Mouse (Mus musculus): ENCODE measurements at regions not wholly inside any gene's neighbourhood (a gene's known extent, or its start where the extent isn't known, plus 50 kb on each side); places are given as distances from the start of the nearest gene placed in this dataset.

DNA sequence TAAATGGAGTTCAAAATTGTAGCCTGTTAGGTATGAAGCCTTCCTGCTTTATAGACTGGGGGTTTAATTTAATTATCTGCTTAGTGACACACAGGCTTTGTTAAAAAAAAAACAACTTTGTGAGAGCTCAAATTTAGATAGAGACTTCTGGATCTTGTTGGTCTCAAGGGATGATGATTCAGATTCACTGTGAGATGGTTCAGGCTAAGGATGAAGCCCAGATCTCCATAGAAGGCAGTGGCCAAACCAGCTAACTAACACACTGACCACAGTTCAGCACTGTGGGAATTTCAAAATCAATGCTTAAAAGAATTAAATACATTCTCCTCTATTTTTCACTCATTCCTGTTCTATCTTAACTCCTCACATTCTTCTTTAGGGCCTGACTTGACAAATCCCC is 395.7 kb upstream of the Zeb2 start:
- no peaks in the 10 kb centered on the region for H3K4me1 ChIP-seq (replicated peaks)
- H3K4me2 ChIP-seq: no peak overlapping the region
- no peaks in the 10 kb centered on the region for H3K36me3 ChIP-seq
- H3K27ac ChIP-seq: no peak overlapping the region
- ATAC-seq (ENCODE audit: low read depth) (no peak), DNase-seq (no peak)
- H3K27me3 ChIP-seq: no peaks in the 10 kb centered on the region
- no peak overlapping the region for H3K9ac ChIP-seq
- no peak overlapping the region for H3K4me3 ChIP-seq (replicated peaks)
- no peaks in the 10 kb centered on the region for H3K9me3 ChIP-seq (replicated peaks)

DNA sequence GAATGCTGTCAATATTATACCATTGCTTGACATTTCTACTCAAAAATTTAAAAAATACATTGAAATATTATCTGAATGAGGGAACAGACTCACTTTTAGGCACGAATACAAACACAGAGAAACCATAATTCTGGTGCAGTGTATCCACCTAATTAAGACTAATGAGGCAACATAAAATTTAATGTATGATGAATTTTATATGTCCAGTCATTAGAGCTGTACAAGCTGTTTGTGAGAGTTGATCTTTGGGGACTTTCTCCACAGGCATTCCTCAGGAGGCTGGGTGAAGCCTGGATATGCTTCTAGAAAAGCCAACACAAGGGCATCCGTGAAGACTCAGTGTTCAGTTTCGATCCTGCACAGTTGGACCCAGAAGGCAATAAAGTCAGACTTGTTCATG is 394.6 kb upstream of the Zeb2 start:
- Histone ChIP-seq H3K9me3 (replicated peaks) (no peaks in the 10 kb centered on the region), H3K27ac (no peak overlapping the region), H3K4me1 (replicated peaks) (no peaks in the 10 kb centered on the region), H3K36me3 (no peaks in the 10 kb centered on the region), H3K4me2 (no peak overlapping the region), H3K27me3 (no peaks in the 10 kb centered on the region), H3K4me3 (replicated peaks) (no peak overlapping the region), H3K9ac (no peak overlapping the region)
- 69% methylated on average over 3 of the region's 3 CpGs for WGBS (ENCODE audit: insufficient replicate concordance)
- DNase-seq: no peak
- ATAC-seq (ENCODE audit: low read depth): no peak

DNA sequence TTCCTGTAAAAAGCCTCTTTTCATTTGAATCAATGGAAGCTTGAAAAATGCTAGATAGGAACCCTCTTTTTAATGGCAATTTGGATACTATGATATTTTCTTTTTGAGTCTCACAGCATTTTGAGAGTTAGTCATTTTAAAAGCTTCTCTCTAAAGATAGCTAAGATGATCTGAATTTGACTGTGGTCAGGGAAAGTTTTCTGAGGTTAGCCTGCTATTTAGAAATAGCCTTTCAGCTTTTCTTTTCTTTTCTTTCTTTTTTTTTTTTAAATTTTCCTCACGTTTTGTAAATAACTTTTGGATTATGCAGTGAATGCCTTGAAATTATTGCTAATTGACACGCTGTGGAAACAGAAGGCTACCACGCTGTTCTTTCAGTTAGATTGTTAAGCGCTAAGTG is 387.3 kb upstream of the Zeb2 start:
- Histone ChIP-seq H3K27ac (no peak overlapping the region), H3K9me3 (replicated peaks) (no peaks in the 10 kb centered on the region), H3K4me1 (replicated peaks) (no peaks in the 10 kb centered on the region), H3K4me2 (no peak overlapping the region), H3K9ac (no peak overlapping the region), H3K4me3 (replicated peaks) (no peak overlapping the region), H3K27me3 (no peaks in the 10 kb centered on the region), H3K36me3 (no peaks in the 10 kb centered on the region)
- WGBS (ENCODE audit: insufficient replicate concordance): 72% methylated on average over 4 of the region's 4 CpGs
- DNase-seq (no peak), ATAC-seq (ENCODE audit: low read depth) (no peak)

DNA sequence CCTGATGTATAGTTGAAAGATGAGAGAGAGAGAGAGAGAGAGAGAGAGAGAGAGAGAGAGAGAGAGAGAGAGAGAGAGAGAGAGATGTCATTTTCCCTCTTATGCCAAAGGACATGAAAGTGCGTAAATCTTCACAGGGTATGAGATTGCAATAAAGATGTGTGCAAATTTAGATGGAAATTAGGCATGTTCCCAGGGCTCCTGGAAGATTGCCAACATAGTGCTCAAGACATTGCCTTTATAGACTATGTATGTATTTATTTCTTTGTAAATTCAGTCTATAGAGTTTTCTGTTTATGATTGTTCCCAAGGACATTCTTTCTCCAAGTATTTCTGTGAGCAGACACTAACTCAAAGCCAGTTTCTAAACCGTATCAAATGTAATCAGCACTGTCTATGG is 376.5 kb upstream of the Zeb2 start:
- H3K36me3 ChIP-seq: no peaks in the 10 kb centered on the region
- WGBS (ENCODE audit: insufficient replicate concordance): 80% methylated on average over 2 of the region's 2 CpGs
- no peaks in the 10 kb centered on the region for H3K9me3 ChIP-seq (replicated peaks)
- no peak overlapping the region for H3K27ac ChIP-seq
- no peak overlapping the region for H3K4me3 ChIP-seq (replicated peaks)
- DNase-seq (no peak), ATAC-seq (ENCODE audit: low read depth) (no peak)
- H3K4me1 ChIP-seq (replicated peaks): no peaks in the 10 kb centered on the region
- no peaks in the 10 kb centered on the region for H3K27me3 ChIP-seq
- H3K9ac ChIP-seq: no peak overlapping the region
- no peak overlapping the region for H3K4me2 ChIP-seq

DNA sequence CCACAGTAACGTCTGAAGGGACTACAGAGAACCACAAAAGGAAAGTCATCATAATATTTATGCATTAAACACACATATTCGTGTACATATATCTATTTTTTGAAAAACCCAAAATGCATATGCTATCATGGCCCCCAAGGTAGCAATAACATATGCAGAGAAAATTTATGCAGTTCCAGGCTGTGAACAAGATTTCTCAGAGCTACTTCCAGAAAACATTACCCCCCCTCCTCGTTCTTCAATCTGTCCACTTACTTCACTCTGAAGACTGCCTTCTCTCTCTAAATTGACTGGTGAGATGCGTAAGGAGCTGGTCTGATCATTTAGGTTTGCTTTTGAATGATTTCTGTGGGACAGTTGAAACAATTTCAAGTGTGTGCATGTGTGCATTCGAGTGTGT is 369.3 kb upstream of the Zeb2 start:
- 76% methylated on average over 5 of the region's 5 CpGs for WGBS (ENCODE audit: insufficient replicate concordance)
- H3K9ac ChIP-seq: no peak overlapping the region

DNA sequence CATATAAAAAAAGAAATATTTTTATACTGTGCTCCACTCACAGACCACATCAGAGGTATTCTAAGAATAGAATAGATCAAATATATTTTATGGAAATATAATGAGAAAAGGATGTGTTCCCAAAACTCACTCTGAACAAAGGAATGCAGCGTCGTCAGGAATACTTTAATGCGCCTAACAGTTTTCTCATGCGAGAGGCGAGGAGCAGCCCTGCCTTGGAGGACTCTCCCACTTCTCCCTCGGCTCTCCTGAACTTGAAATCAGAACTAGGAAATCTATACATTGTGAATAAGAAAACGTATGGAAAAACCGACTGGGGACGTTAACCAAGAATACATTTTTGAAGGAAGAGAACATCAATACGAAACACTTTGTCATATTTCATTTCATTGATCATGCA is 368.3 kb upstream of the Zeb2 start:
- Histone ChIP-seq H3K27me3 (no peaks in the 10 kb centered on the region), H3K27ac (no peak overlapping the region), H3K9ac (no peak overlapping the region), H3K36me3 (no peaks in the 10 kb centered on the region), H3K4me1 (replicated peaks) (no peaks in the 10 kb centered on the region), H3K4me2 (no peak overlapping the region), H3K4me3 (replicated peaks) (no peak overlapping the region), H3K9me3 (replicated peaks) (no peaks in the 10 kb centered on the region)
- 74% methylated on average over 10 of the region's 10 CpGs for WGBS (ENCODE audit: insufficient replicate concordance)
- ATAC-seq (ENCODE audit: low read depth) (no peak), DNase-seq (no peak)

More for the DNA sequence above, 369.3 kb upstream of the Zeb2 start:
- H3K36me3 ChIP-seq: no peaks in the 10 kb centered on the region
- H3K4me1 ChIP-seq (replicated peaks): no peaks in the 10 kb centered on the region
- no peaks in the 10 kb centered on the region for H3K27me3 ChIP-seq
- no peak overlapping the region for H3K4me2 ChIP-seq
- no peak overlapping the region for H3K27ac ChIP-seq
- ATAC-seq (ENCODE audit: low read depth): no peak
- DNase-seq: no peak
- no peak overlapping the region for H3K4me3 ChIP-seq (replicated peaks)
- no peaks in the 10 kb centered on the region for H3K9me3 ChIP-seq (replicated peaks)

DNA sequence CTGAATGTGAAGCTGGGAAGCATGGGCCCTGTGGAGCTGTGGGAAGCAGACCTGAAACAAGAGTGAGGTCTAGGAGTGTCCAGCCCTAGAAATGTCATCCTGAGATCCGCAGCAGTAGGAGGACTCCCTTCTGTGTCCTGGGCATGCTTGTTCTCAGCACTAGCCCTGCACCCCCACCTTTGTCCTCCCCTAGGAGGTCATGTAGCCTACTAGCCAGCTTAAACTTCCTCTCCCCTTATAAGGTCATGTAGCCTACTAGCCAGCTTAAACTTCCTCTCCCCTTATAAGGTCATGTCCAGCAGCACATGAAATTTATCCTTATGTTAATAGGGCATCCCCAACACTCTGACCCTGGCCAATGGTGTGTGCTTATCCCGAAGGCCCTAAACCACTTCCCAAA is 363.5 kb upstream of the Zeb2 start:
- H3K4me1 ChIP-seq (replicated peaks): no peaks in the 10 kb centered on the region
- no peak overlapping the region for H3K4me2 ChIP-seq
- no peaks in the 10 kb centered on the region for H3K36me3 ChIP-seq
- no peak overlapping the region for H3K4me3 ChIP-seq (replicated peaks)
- H3K9me3 ChIP-seq (replicated peaks): no peaks in the 10 kb centered on the region
- no peak for DNase-seq
- no peak for ATAC-seq (ENCODE audit: low read depth)
- H3K9ac ChIP-seq: no peak overlapping the region
- no peaks in the 10 kb centered on the region for H3K27me3 ChIP-seq
- WGBS (ENCODE audit: insufficient replicate concordance): 67% methylated on average over 2 of the region's 2 CpGs
- no peak overlapping the region for H3K27ac ChIP-seq

DNA sequence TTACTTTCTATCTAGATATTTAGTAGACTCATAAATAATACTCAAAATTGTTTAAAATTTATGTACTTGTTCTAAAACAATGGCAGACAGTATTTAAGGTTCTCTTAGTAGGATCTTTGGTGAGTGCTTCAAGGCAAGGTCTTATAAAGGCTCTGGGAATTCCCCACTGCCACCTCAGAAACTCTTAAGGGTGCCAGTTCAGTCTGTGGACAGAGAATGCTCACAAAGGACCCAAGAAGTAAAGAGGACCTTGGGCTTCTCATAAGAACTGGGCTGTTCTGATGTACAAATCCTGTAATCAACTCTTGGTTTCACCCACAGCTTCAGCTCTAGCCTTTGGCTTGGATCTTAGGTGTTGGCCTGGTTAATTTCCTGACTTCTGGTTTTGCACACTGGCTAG is 358.8 kb upstream of the Zeb2 start:
- no peak overlapping the region for H3K9ac ChIP-seq
- no peaks in the 10 kb centered on the region for H3K9me3 ChIP-seq (replicated peaks)
- H3K27me3 ChIP-seq: no peaks in the 10 kb centered on the region
- H3K4me1 ChIP-seq (replicated peaks): no peaks in the 10 kb centered on the region
- H3K36me3 ChIP-seq: no peaks in the 10 kb centered on the region
- no peak overlapping the region for H3K4me2 ChIP-seq
- H3K4me3 ChIP-seq (replicated peaks): no peak overlapping the region
- no peak for ATAC-seq (ENCODE audit: low read depth)
- DNase-seq: no peak
- H3K27ac ChIP-seq: no peak overlapping the region

DNA sequence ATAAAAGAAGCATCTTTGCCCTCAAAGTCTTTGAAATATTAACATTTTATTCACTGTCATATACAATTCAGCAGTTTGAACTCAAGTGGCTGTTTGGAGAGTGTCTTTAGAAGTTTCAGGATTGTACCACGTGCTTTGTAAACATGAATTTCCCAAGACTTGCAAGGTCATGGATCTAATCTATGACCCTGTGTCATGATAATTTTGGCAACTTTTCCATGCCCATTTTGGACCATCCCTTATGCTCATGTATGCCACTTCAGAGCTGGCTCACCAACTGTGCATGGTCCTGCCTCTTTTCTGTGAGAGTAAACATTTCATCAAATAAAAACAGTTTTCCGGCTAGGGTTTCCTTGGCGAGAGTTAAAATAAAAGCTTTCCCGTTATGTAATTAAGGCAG is 347.1 kb upstream of the Zeb2 start:
- Histone ChIP-seq H3K27me3 (no peaks in the 10 kb centered on the region), H3K27ac (no peak overlapping the region), H3K36me3 (no peaks in the 10 kb centered on the region), H3K4me2 (no peak overlapping the region), H3K4me3 (replicated peaks) (no peak overlapping the region), H3K9ac (no peak overlapping the region), H3K9me3 (replicated peaks) (no peaks in the 10 kb centered on the region), H3K4me1 (replicated peaks) (no peaks in the 10 kb centered on the region)
- ATAC-seq (ENCODE audit: low read depth) (no peak), DNase-seq (no peak)
- 65% methylated on average over 4 of the region's 4 CpGs for WGBS (ENCODE audit: insufficient replicate concordance)

DNA sequence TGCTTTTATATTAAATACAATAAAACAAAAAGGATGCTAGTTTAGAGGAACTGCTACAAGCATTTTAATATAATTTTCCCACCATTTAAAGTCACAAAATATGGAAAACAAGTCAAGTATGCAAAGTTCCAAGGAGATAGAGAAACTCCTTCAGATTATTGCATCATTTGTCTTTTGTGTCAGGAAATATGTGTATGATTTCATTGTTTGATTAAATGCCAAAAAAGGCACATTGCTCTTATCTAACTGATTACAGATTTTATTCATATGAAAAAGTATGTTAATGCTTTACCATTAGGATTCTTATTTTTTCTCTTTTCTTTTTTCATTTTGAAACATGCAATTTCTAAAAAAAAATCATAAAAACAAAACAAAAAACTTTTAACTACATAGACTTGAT is 342.2 kb upstream of the Zeb2 start:
- no peaks in the 10 kb centered on the region for H3K9me3 ChIP-seq (replicated peaks)
- DNase-seq: no peak
- no peaks in the 10 kb centered on the region for H3K4me1 ChIP-seq (replicated peaks)
- no peak for ATAC-seq (ENCODE audit: low read depth)
- H3K4me2 ChIP-seq: no peak overlapping the region
- H3K4me3 ChIP-seq (replicated peaks): no peak overlapping the region
- H3K27me3 ChIP-seq: no peaks in the 10 kb centered on the region
- H3K27ac ChIP-seq: no peak overlapping the region
- no peaks in the 10 kb centered on the region for H3K36me3 ChIP-seq
- no peak overlapping the region for H3K9ac ChIP-seq

DNA sequence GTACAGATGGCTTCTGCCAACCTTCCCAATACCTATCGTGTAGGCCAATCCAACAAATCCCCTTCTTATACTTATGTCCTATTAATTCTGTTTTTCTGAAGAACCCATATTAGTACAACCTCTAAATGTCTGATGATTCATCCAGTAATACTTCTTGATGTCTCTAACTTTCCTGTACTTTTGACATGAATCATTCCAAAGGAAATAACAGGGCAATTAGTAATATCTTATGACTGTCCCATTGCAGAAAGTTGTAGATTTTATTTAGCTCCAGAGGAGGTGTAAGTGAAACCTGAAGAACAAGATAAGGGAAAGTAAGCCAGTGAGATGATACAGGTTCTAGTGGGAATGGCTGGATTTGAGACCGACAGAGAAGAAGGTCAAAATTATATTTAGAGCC is 337.6 kb upstream of the Zeb2 start:
- no peak for DNase-seq
- Histone ChIP-seq H3K4me1 (replicated peaks) (no peaks in the 10 kb centered on the region), H3K36me3 (no peaks in the 10 kb centered on the region), H3K27me3 (no peaks in the 10 kb centered on the region), H3K9ac (no peak overlapping the region), H3K4me3 (replicated peaks) (no peak overlapping the region), H3K9me3 (replicated peaks) (no peaks in the 10 kb centered on the region), H3K27ac (no peak overlapping the region), H3K4me2 (no peak overlapping the region)
- no peak for ATAC-seq (ENCODE audit: low read depth)
- WGBS (ENCODE audit: insufficient replicate concordance): 71% methylated on average over 2 of the region's 2 CpGs

DNA sequence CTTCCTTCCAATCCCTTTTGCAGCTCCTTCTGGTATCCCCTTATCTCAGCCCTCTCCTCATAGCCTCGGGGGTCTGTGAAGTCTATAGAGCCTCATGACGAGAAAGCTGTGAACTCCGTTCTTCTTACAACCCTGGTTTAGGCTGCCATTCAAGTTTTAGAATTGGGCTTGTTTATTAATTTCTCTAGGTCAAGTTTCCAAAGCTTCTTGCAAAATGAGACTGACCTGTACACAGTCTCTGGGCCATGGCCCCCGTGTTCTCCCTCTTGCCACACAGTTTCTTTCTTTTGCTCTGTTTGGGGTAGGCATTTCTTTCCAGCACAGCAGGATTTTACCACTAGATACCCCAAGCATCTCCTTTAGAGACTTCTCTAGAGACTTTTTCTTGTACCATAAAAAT is 322.0 kb upstream of the Zeb2 start:
- 66% methylated on average over 4 of the region's 4 CpGs for WGBS (ENCODE audit: insufficient replicate concordance)
- ATAC-seq (ENCODE audit: low read depth) (no peak), DNase-seq (no peak)

DNA sequence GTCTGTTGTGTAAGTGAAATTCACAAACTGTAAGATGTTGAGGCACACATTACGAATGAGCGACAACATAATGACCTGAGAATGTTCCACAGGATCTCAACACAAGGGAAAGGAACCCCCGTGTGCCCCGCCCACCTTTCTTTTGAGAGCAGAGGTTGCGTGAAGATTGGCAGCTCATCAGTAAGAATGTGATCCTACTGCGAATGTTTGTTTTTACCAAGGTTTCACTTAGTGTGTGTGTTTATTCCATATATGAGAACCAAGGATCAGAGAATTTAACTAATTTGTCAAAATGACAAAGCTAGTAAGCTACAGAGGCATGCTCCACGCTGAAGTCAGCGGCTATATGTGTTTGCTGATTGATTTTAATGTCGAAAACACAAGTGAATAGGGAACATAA is 321.5 kb upstream of the Zeb2 start:
- no peaks in the 10 kb centered on the region for H3K9me3 ChIP-seq (replicated peaks)
- ATAC-seq (ENCODE audit: low read depth) (no peak), DNase-seq (no peak)
- H3K9ac ChIP-seq: no peak overlapping the region
- H3K4me1 ChIP-seq (replicated peaks): peaks cover 15% of the 10 kb centered on the region
- 71% methylated on average over 9 of the region's 9 CpGs for WGBS (ENCODE audit: insufficient replicate concordance)
- no peaks in the 10 kb centered on the region for H3K36me3 ChIP-seq
- no peak overlapping the region for H3K27ac ChIP-seq
- no peak overlapping the region for H3K4me3 ChIP-seq (replicated peaks)
- no peak overlapping the region for H3K4me2 ChIP-seq
- H3K27me3 ChIP-seq: no peaks in the 10 kb centered on the region

More for the DNA sequence above, 322.0 kb upstream of the Zeb2 start:
- Histone ChIP-seq H3K27ac (no peak overlapping the region), H3K9ac (no peak overlapping the region), H3K4me3 (replicated peaks) (no peak overlapping the region), H3K27me3 (no peaks in the 10 kb centered on the region), H3K4me2 (no peak overlapping the region), H3K4me1 (replicated peaks) (peaks cover 10% of the 10 kb centered on the region), H3K9me3 (replicated peaks) (no peaks in the 10 kb centered on the region), H3K36me3 (no peaks in the 10 kb centered on the region)
